Mouse (Mus musculus) erythroblast, embryonic 14.5 days (primary cell): ENCODE measurements around the gene Traf1.

Source experiments
- GATA1 ChIP-seq: IDR thresholded peaks from 2 replicates; pipeline ENCODE4 v1.6.1; 2012; ENCODE audit warnings: low read length, inconsistent platforms, mixed read lengths
- TAL1 ChIP-seq: IDR thresholded peaks from 3 replicates; pipeline ENCODE4 v1.6.1; 2012; ENCODE audit warnings: low read length, inconsistent platforms, mixed read lengths

DNA sequence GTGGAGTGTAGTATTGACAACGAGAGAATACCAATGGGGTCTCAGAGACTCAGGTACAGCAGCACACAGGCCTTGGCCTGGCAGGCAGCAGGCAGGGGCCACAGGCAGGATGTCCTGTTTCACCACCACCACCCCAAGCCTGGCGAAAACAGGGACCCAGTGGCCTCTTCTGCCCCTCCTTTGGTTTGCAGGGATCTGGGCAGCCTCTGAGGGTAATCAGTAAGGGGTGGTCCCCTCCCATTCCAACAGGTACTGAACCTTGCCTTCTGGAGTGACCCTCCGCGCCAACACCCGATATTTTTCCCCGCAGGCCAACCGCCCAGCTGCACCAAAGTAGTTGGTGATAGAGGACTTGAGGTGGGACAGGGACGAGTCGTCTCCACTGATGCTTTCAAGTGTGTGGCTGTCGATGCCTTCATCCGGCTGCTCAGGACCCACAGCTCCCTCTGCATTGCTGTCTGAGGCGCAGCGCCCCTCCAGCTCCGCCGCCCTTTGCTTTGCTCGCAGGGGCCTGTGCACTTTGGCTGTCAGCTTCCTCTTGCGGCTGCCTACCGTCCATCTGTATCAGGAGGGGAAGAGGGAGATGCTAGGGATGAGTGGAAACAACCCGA, 66.0 kb downstream of the Traf1 start:
- TF ChIP-seq TAL1 (no peak), GATA1 (no peak)
